Mouse (Mus musculus): ENCODE measurements at regions not wholly inside any gene's neighbourhood (a gene's known extent, or its start where the extent isn't known, plus 50 kb on each side); places are given as distances from the start of the nearest gene placed in this dataset.

DNA sequence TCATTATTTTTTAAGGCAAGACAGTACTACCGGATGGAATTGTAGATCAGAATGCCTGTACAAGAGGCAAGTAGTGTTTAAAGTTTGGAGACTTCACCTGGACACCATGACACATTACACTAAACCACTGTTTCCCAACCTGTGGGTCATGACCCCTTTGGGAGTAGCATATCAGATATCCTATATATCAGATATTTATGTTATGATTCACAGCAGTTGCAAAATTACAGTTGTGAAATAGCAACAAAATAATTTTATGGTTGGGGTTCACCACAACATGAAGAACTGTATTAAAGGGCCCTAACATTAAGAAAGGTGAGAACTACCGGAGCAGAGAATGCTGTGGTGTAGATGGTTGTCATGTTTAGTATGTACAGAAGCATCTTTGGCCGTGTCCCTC lies 413.2 kb upstream of the Cd180 start:
- Histone ChIP-seq H3K4me3 (ENCODE audit: low read depth, low read length) (no peak overlapping the region), H3K9me3 (ENCODE audit: low read depth, low read length) (no peaks in the 10 kb centered on the region), H3K4me1 (ENCODE audit: insufficient read depth) (no peaks in the 10 kb centered on the region), H3K27me3 (ENCODE audit: insufficient read depth, low read length) (no peaks in the 10 kb centered on the region), H3K4me2 (no peak overlapping the region), H3K9ac (no peak overlapping the region), H3K36me3 (ENCODE audit: insufficient read depth) (no peaks in the 10 kb centered on the region), H3K27ac (ENCODE audit: low read depth) (no peak overlapping the region)
- no peak for TF ChIP-seq CTCF (IDR thresholded peaks at IDR 0.05; ENCODE audit: low read depth)
- WGBS: 76% methylated on average over 3 of the region's 3 CpGs
- DNase-seq: no peak
- no peak for ATAC-seq (ENCODE audit: insufficient read depth)

DNA sequence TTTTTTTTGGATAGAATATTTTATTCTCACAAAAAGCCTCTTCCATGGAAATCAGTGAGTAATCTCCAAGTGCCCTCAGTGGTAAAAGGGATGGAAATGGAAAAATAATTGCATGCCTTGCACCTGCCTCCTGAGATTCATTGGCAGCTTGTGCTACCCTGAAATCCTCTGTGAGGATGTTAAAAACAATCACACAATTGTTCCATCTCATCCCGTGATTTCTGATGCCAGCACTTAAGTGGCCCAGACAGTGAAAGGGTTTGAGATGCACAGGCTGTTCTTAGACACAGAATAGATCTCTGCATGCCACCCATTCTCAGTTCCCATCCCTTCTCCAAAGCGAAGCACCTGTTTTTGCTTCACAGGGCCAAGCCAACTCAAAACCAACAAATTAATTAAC lies 398.9 kb upstream of the Cd180 start:
- H3K4me1 ChIP-seq (ENCODE audit: insufficient read depth): no peaks in the 10 kb centered on the region
- no peak overlapping the region for H3K9ac ChIP-seq
- H3K27me3 ChIP-seq (ENCODE audit: insufficient read depth, low read length): no peaks in the 10 kb centered on the region
- TF ChIP-seq CTCF (IDR thresholded peaks at IDR 0.05; ENCODE audit: low read depth): no peak
- ATAC-seq (ENCODE audit: insufficient read depth) (no peak), DNase-seq (no peak)
- H3K9me3 ChIP-seq (ENCODE audit: low read depth, low read length): no peaks in the 10 kb centered on the region
- no peak overlapping the region for H3K4me2 ChIP-seq
- H3K4me3 ChIP-seq (ENCODE audit: low read depth, low read length): no peak overlapping the region
- WGBS: 81% methylated on average over 2 of the region's 2 CpGs
- H3K27ac ChIP-seq (ENCODE audit: low read depth): no peak overlapping the region
- H3K36me3 ChIP-seq (ENCODE audit: insufficient read depth): no peaks in the 10 kb centered on the region

DNA sequence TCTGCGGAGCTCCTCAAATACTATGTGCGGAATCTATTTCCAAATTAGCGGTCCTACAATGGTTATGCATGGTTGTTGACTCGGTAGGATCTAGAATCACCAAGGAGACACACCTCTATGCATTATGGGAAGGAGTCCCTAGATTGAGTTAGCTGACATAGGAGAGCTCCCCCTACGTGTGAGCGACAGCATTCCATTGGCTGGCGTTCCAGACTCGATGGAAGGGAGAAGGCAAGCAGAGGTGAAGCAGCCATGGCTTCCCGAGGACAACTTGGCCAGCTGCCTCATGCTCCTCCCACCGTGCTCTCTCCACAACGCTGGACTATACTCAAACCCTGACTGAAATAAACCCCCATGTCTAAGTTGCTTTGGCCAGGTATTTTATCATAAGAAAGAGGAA lies 398.3 kb upstream of the Cd180 start:
- no peak overlapping the region for H3K9ac ChIP-seq
- H3K27me3 ChIP-seq (ENCODE audit: insufficient read depth, low read length): no peaks in the 10 kb centered on the region
- DNase-seq (no peak), ATAC-seq (ENCODE audit: insufficient read depth) (no peak)
- no peak for TF ChIP-seq CTCF (IDR thresholded peaks at IDR 0.05; ENCODE audit: low read depth)
- no peaks in the 10 kb centered on the region for H3K4me1 ChIP-seq (ENCODE audit: insufficient read depth)
- H3K4me2 ChIP-seq: no peak overlapping the region
- WGBS: 84% methylated on average over 11 of the region's 11 CpGs
- no peak overlapping the region for H3K27ac ChIP-seq (ENCODE audit: low read depth)
- no peak overlapping the region for H3K4me3 ChIP-seq (ENCODE audit: low read depth, low read length)
- H3K36me3 ChIP-seq (ENCODE audit: insufficient read depth): no peaks in the 10 kb centered on the region
- H3K9me3 ChIP-seq (ENCODE audit: low read depth, low read length): no peaks in the 10 kb centered on the region

DNA sequence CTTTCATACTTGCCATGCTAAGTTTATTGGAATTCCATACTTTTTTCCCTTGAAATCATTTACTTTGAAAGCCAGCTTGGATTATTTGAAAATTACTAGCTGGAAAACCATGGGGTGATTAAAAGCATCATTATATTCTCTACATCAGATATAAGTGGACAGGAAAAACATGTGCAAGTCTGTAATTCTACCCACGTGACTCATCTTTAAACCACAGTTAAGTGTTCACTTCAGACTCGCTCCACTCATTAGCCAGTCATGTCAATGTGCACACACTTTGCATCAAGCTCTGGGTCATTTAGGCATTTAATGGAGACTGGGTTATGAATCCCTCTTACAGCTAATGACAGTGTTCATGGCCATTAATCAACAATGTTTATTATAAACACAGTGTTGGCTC lies 385.4 kb upstream of the Cd180 start:
- Histone ChIP-seq H3K9ac (no peak overlapping the region), H3K27ac (ENCODE audit: low read depth) (no peak overlapping the region), H3K4me3 (ENCODE audit: low read depth, low read length) (no peak overlapping the region), H3K4me2 (no peak overlapping the region), H3K36me3 (ENCODE audit: insufficient read depth) (no peaks in the 10 kb centered on the region), H3K4me1 (ENCODE audit: insufficient read depth) (0 out of 2 replicates have a peak, but pooled peaks cover 5% of the 10 kb centered on the region), H3K27me3 (ENCODE audit: insufficient read depth, low read length) (no peaks in the 10 kb centered on the region), H3K9me3 (ENCODE audit: low read depth, low read length) (no peaks in the 10 kb centered on the region)
- TF ChIP-seq CTCF (IDR thresholded peaks at IDR 0.05; ENCODE audit: low read depth): no peak
- DNase-seq: no peak
- ATAC-seq (ENCODE audit: insufficient read depth): no peak
- 46% methylated on average over 2 of the region's 2 CpGs for WGBS

DNA sequence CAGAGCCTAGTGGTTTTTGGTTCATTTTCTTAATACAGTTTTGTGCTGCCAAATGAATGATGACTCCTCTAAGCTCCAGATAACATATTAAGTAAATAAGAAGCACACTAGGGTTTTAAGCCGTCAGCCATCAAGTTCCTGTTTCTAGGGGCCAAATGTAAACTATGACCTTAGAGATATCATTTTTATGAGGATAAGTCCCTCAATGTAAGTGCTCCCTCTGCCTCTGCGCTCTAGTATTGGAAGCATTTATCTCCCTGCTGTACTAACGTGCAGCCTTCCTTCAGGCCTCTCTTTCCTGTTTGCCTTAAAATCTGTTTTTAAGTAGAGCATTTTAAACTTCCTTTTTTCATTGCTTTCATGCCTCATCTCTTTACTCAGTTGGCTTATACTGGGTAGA lies 381.3 kb upstream of the Cd180 start:
- H3K9ac ChIP-seq: no peak overlapping the region
- H3K4me1 ChIP-seq (ENCODE audit: insufficient read depth): 0 out of 2 replicates have a peak, but pooled peaks cover 5% of the 10 kb centered on the region
- no peak overlapping the region for H3K4me3 ChIP-seq (ENCODE audit: low read depth, low read length)
- no peak overlapping the region for H3K27ac ChIP-seq (ENCODE audit: low read depth)
- peak; percentile 30 for TF ChIP-seq CTCF (IDR thresholded peaks at IDR 0.05; ENCODE audit: low read depth)
- no peak for ATAC-seq (ENCODE audit: insufficient read depth)
- DNase-seq: peak; percentile 43
- 21% methylated on average over 3 of the region's 3 CpGs for WGBS
- H3K27me3 ChIP-seq (ENCODE audit: insufficient read depth, low read length): no peaks in the 10 kb centered on the region
- no peaks in the 10 kb centered on the region for H3K9me3 ChIP-seq (ENCODE audit: low read depth, low read length)
- H3K36me3 ChIP-seq (ENCODE audit: insufficient read depth): no peaks in the 10 kb centered on the region
- H3K4me2 ChIP-seq: no peak overlapping the region

DNA sequence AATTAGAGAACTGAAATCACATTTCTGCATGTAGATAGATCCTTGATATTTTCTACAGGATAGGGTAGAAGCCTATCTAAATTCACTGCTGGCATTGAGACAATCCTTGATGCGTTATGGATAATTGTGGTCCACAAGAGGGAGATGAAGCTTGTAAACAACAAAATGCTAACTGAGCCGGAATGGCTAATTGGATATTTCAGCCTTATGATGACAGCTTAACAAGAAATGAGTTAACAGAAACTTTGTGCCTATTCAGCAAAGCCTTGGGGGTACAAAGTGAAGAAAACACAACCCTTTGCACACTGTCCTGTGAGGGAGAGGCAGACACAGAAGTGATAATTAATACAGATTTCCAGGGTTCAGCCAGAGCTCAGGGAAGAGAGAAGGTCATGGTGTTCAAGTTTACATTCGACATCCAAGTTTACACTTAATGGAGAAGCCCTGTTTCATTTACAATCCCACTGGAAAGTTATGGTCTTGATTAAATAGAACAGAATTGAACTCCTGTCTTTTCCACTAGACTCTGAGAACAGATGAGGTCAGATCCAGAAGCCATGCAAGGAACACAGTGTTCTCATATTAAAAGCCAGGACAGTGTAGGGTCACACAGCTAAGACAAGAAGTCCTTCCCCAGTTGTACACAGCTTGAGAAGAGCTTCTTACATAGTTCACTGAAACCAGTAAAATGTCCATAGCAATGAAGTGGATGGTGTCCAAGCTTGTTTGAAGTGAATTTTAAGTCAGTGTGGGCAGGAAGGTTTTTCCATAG lies 377.3 kb upstream of the Cd180 start:
- Histone ChIP-seq H3K27ac (ENCODE audit: low read depth) (no peak overlapping the region), H3K27me3 (ENCODE audit: insufficient read depth, low read length) (no peaks in the 10 kb centered on the region)

DNA sequence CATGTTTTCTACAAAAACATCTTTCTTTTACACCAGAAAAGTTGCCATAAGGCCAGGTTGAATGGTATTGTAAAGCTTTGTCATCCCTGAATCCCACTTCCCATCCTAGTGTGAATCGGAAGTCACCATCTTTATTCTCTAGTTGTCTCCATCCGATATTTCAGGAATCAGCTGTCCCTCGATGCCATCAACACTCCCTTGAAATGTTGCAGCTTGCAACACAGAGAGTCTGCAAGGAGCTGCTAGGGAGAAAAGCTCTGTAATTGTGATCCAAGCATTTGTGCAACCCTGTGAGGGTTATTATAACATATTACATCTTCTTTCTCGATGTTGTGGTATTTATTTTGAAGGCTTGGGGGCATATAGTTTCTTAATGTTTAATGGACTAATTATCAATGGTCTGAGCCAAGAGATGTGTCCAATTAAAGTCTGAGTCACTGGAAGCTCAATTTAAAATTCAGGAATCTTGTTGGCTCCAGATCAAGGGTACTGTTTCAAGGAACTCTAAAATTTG lies 374.4 kb upstream of the Cd180 start:
- DNase-seq (peak; percentile 30), ATAC-seq (ENCODE audit: insufficient read depth) (no peak)
- Histone ChIP-seq H3K4me1 (ENCODE audit: insufficient read depth) (no peaks in the 10 kb centered on the region), H3K9ac (no peak overlapping the region), H3K9me3 (ENCODE audit: low read depth, low read length) (no peaks in the 10 kb centered on the region), H3K4me2 (no peak overlapping the region), H3K36me3 (ENCODE audit: insufficient read depth) (no peaks in the 10 kb centered on the region), H3K4me3 (ENCODE audit: low read depth, low read length) (no peak overlapping the region), H3K27ac (ENCODE audit: low read depth) (no peak overlapping the region), H3K27me3 (ENCODE audit: insufficient read depth, low read length) (no peaks in the 10 kb centered on the region)
- 63% methylated on average over 4 of the region's 4 CpGs for WGBS
- no peak for TF ChIP-seq CTCF (IDR thresholded peaks at IDR 0.05; ENCODE audit: low read depth)

More for the DNA sequence above, 377.3 kb upstream of the Cd180 start:
- 0 out of 2 replicates have a peak, but pooled peaks have one; percentile 5 for TF ChIP-seq CTCF (IDR thresholded peaks at IDR 0.05; ENCODE audit: low read depth)
- H3K4me1 ChIP-seq (ENCODE audit: insufficient read depth): no peaks in the 10 kb centered on the region
- ATAC-seq (ENCODE audit: insufficient read depth) (no peak), DNase-seq (no peak)
- H3K4me2 ChIP-seq: no peak overlapping the region
- H3K9ac ChIP-seq: no peak overlapping the region
- H3K4me3 ChIP-seq (ENCODE audit: low read depth, low read length): no peak overlapping the region
- 73% methylated on average over 3 of the region's 3 CpGs for WGBS
- H3K36me3 ChIP-seq (ENCODE audit: insufficient read depth): no peaks in the 10 kb centered on the region
- H3K9me3 ChIP-seq (ENCODE audit: low read depth, low read length): no peaks in the 10 kb centered on the region

All from lung, embryonic 14.5 days (tissue).